Mouse (Mus musculus): Measurements from ENCODE around the gene Espl1. TPM values are rescaled to one million over a fixed set of nuclear protein-coding genes. Genes with fewer than 3 reads are reported as not detected.

The Espl1 gene
- 8.9 and 15.1 TPM in 2 replicates for polyA plus RNA-seq (2012; rRNA removed)

DNA sequence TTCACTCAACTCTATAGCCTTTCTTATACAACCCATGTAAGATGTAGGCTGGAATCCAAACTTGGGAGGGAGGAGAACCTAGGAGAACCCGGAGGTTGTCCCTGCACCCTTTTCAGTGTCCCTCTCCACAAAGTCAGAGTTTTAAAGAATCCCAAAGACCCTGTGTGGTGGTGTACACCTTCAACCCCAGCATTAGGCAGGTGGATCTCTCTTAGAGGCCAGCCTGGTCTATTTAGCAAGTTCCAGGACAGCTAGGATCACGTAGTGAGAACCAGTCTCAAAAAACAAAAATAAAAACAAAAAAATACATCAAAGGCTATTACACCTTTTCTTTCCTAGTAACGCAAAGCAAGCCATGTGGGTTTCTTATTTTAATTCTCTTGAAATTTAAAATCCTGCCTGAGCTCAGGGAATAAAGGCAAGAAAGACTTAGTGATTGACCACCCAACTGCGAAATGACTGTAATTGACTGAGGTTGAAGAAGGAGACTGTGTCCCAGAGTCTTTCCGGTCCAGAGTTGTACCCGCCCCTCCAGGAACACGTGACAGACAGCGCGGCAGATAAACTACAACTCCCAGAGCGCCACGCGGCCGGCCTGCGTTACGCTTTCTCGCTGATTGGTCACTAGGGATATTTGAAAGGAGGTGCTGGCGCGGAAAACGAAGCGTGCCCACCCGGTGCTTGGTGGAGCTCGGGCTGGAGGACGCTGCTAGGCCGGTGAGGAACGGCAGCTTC lies at the start of gene Espl1:
TSS of gene Espl1 (plus strand) at position 634 of the 735 bp plus-strand sequence.
- H3K36me3 ChIP-seq (ENCODE audit: control insufficient read depth, insufficient read depth, low read length), result no peaks in the 10 kb centered on the region
- H3K4me3 ChIP-seq (ENCODE audit: extremely low read depth, insufficient read depth, insufficient read length), result peak within 1 kb of the TSS; percentile 93
- WGBS, result 5% methylated on average over 25 of the region's 25 CpGs
- H3K27ac ChIP-seq (ENCODE audit: insufficient read depth, low read length), result no peak within 1 kb of the TSS
- DNase-seq (ENCODE audit: low read depth in 1 of 2, low spot score in 2 of 2), result peak; percentile 77 to 93
- no peaks in the 10 kb centered on the region for H3K27me3 ChIP-seq (ENCODE audit: control insufficient read depth, insufficient read depth, low read length)
- TF ChIP-seq CTCF (IDR thresholded peaks at IDR 0.05; ENCODE audit: extremely low read depth, insufficient read depth, insufficient read length, insufficient replicate concordance) (no peak), POLR2A (IDR thresholded peaks at IDR 0.05; ENCODE audit: low read depth, low read length) (peak; percentile 14; the same call in 1 of the 2 replicates)
- peaks cover 3% of the 10 kb centered on the region; the same call in 1 of the 2 replicates for H3K4me1 ChIP-seq (ENCODE audit: control insufficient read depth, insufficient read depth, insufficient read length)

DNA sequence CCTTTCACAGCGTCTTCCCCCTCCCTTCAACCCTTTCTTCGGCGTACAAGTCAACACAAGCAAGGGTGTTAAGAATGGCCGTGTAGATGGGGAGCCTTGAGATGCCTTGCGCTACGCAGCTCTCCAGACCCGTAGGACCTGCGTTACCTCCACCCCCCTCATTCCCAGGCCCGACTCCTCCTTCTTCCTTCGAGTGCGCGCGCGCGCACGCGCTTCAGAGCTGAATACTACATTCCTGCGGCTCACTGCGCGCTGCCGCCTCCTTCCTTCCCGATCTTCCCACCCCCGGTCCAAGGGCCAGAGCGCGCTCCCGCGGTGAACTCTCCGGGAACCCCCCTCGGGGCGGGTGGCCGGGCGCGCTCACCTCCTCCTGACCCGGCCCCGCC lies 49.2 kb upstream of the Espl1 start:
- Histone ChIP-seq H3K36me3 (ENCODE audit: control insufficient read depth, insufficient read depth, low read length) (no peaks in the 10 kb centered on the region), H3K4me3 (ENCODE audit: extremely low read depth, insufficient read depth, insufficient read length) (peak overlapping the region; percentile 59), H3K27ac (ENCODE audit: insufficient read depth, low read length) (peak overlapping the region; percentile 77), H3K4me1 (ENCODE audit: control insufficient read depth, insufficient read depth, insufficient read length) (peaks cover 12% of the 10 kb centered on the region), H3K27me3 (ENCODE audit: control insufficient read depth, insufficient read depth, low read length) (peaks cover 11% of the 10 kb centered on the region)
- TF ChIP-seq CTCF (IDR thresholded peaks at IDR 0.05; ENCODE audit: extremely low read depth, insufficient read depth, insufficient read length, insufficient replicate concordance), result no peak
- TF ChIP-seq POLR2A (IDR thresholded peaks at IDR 0.05; ENCODE audit: low read depth, low read length), result no peak
- under 1% methylated on average over 34 of the region's 35 CpGs for WGBS
- DNase-seq (ENCODE audit: low read depth in 1 of 2, low spot score in 2 of 2), result peak; percentile 35 to 61

DNA sequence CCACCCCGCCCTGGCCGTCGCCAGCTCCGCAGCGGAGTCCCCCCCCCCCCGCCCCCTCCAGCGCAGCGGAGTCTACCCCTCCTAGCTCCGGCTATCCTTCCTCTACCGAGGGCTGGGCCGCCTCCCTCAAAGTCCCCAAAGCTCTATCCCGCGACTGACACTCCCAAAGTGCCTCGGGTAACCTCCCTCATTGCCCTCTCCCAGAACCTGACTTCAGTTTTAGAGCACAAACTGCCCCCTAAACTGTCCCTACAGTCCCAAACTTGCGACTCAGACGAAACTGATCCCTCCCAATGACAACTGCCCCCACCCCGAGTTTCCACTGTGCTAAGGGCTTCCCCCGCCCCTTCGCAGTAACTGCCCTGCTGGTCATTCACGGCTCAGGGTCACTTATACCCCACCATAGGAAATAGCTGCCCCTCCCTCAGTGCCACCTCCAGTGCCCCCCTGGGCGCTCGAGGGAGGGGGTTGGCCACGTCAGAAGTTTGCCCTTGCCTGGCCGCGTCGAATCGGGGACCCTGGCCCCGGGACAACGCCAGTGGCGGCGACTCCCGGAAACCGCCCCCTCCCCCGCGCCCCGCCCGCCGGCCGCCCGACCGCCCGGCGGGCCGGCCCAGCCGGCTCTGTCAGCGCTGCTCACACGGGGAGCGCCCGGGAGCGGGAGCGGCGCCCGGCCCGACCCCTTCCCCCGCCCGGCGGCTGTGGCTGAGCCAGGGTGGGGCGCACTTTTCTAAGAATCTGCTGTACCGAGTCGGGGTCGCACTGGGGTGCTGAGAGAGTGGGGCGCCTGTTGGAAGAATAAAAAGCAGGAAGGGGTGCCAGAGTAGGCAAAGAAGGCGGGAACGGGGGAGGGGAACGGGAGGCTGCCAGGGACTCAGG lies 48.6 kb upstream of the Espl1 start:
- under 1% methylated on average over 65 of the region's 65 CpGs for WGBS
- peaks cover 12% of the 10 kb centered on the region for H3K4me1 ChIP-seq (ENCODE audit: control insufficient read depth, insufficient read depth, insufficient read length)
- peak overlapping the region; percentile 78 for H3K27ac ChIP-seq (ENCODE audit: insufficient read depth, low read length)
- peak overlapping the region; percentile 59 for H3K4me3 ChIP-seq (ENCODE audit: extremely low read depth, insufficient read depth, insufficient read length)
- no peaks in the 10 kb centered on the region for H3K36me3 ChIP-seq (ENCODE audit: control insufficient read depth, insufficient read depth, low read length)
- no peak; the same call in 1 of the 2 replicates for TF ChIP-seq POLR2A (IDR thresholded peaks at IDR 0.05; ENCODE audit: low read depth, low read length)
- no peak for TF ChIP-seq CTCF (IDR thresholded peaks at IDR 0.05; ENCODE audit: extremely low read depth, insufficient read depth, insufficient read length, insufficient replicate concordance)
- DNase-seq (ENCODE audit: low read depth in 1 of 2, low spot score in 2 of 2), result no peak
- peaks cover 11% of the 10 kb centered on the region for H3K27me3 ChIP-seq (ENCODE audit: control insufficient read depth, insufficient read depth, low read length)

DNA sequence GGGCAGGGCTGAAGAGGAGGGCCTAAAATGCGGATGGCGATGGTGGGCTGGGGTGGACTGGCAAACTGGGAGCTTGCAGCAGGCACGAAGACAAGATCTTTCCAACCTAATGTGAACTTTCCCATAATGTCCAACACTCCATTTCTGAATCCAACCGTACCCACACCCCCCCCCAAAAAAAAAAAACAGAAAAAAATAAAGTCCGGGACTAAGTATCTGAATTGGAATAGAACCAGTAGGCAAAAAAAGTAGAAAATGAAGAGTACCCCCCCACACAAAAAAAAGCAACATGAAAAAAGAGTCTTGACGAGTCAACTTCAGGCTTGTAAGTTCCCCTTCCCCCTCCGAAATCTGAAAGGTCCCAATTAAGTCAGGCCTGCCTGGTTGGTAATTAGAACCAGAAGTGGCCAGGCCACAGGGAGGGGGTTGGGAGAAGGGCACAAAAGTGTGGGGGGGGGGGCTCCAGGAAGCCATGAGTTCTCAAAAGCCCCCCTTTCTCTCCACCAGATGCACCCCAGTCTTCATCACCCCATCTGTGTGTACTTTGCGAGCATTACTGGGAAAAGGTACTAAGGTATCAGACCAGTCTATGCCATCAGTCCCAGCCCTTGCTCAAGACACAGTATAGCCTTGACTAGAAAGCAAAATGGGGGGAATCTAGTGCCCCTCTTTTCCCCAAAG lies 47.8 kb upstream of the Espl1 start:
- DNase-seq (ENCODE audit: low read depth in 1 of 2, low spot score in 2 of 2), result no peak
- peaks cover 8% of the 10 kb centered on the region for H3K4me1 ChIP-seq (ENCODE audit: control insufficient read depth, insufficient read depth, insufficient read length)
- TF ChIP-seq POLR2A (IDR thresholded peaks at IDR 0.05; ENCODE audit: low read depth, low read length) (no peak), CTCF (IDR thresholded peaks at IDR 0.05; ENCODE audit: extremely low read depth, insufficient read depth, insufficient read length, insufficient replicate concordance) (no peak)
- no peaks in the 10 kb centered on the region for H3K36me3 ChIP-seq (ENCODE audit: control insufficient read depth, insufficient read depth, low read length)
- H3K4me3 ChIP-seq (ENCODE audit: extremely low read depth, insufficient read depth, insufficient read length), result peak overlapping the region; percentile 54; the same call in 1 of the 2 replicates
- H3K27me3 ChIP-seq (ENCODE audit: control insufficient read depth, insufficient read depth, low read length), result peaks cover 11% of the 10 kb centered on the region
- WGBS, result 13% methylated on average over 8 of the region's 8 CpGs
- H3K27ac ChIP-seq (ENCODE audit: insufficient read depth, low read length), result peak overlapping the region; percentile 77

DNA sequence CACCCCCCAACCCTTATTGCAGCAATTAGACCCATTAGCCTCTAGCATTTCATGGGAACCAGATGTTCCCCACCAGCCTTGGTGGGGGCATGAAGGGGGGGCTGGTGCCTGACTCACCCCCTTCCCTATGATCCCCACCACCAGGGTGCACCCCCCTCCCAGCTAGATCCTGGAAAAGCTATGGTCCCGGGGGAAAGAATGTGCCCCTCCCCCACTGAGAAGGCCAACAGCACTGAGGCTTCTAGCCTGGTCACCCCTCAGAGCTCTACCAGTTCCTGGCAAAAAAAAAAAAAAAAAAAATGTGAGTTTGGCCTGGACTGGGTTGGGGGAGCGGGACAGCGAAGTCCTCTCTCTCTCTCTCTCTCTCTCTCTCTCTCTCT lies 47.3 kb upstream of the Espl1 start:
- H3K27ac ChIP-seq (ENCODE audit: insufficient read depth, low read length), result no peak overlapping the region
- 35% methylated on average over 3 of the region's 3 CpGs for WGBS
- H3K27me3 ChIP-seq (ENCODE audit: control insufficient read depth, insufficient read depth, low read length), result peaks cover 11% of the 10 kb centered on the region
- H3K4me1 ChIP-seq (ENCODE audit: control insufficient read depth, insufficient read depth, insufficient read length), result peaks cover 7% of the 10 kb centered on the region
- TF ChIP-seq POLR2A (IDR thresholded peaks at IDR 0.05; ENCODE audit: low read depth, low read length), result no peak
- TF ChIP-seq CTCF (IDR thresholded peaks at IDR 0.05; ENCODE audit: extremely low read depth, insufficient read depth, insufficient read length, insufficient replicate concordance), result no peak
- H3K4me3 ChIP-seq (ENCODE audit: extremely low read depth, insufficient read depth, insufficient read length), result no peak overlapping the region
- DNase-seq (ENCODE audit: low read depth in 1 of 2, low spot score in 2 of 2), result no peak
- H3K36me3 ChIP-seq (ENCODE audit: control insufficient read depth, insufficient read depth, low read length), result no peaks in the 10 kb centered on the region

DNA sequence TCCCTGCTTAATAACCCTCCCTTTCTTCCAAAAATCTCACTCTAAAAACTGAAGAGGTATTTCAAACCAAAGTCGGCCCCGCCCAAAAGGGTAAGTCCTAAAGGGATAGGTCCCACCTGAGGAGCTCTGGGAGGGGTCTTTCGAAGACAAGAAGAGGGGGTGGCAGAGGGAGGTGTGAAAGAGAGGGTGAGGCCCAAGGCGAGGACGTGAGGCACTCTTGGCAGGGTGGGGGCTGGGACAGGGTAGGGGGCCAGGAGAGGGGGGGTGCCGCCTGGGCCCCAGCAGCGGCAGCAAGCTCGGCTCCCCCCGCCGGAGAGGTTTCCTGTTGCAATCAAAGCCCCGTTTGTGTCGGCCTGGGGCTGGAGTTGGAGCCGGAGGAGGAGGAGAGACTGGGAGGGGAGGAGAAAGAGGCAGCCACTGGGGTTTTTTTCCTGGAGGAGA lies 46.8 kb upstream of the Espl1 start:
- no peak for DNase-seq (ENCODE audit: low read depth in 1 of 2, low spot score in 2 of 2)
- no peak overlapping the region for H3K27ac ChIP-seq (ENCODE audit: insufficient read depth, low read length)

More for the DNA sequence above, 46.8 kb upstream of the Espl1 start:
- 21% methylated on average over 13 of the region's 13 CpGs for WGBS
- TF ChIP-seq POLR2A (IDR thresholded peaks at IDR 0.05; ENCODE audit: low read depth, low read length), result no peak
- TF ChIP-seq CTCF (IDR thresholded peaks at IDR 0.05; ENCODE audit: extremely low read depth, insufficient read depth, insufficient read length, insufficient replicate concordance), result no peak
- H3K36me3 ChIP-seq (ENCODE audit: control insufficient read depth, insufficient read depth, low read length), result no peaks in the 10 kb centered on the region
- H3K4me1 ChIP-seq (ENCODE audit: control insufficient read depth, insufficient read depth, insufficient read length), result peaks cover 7% of the 10 kb centered on the region
- peaks cover 11% of the 10 kb centered on the region for H3K27me3 ChIP-seq (ENCODE audit: control insufficient read depth, insufficient read depth, low read length)
- no peak overlapping the region for H3K4me3 ChIP-seq (ENCODE audit: extremely low read depth, insufficient read depth, insufficient read length)
